Mouse (Mus musculus) brain, adult 2 months (tissue): ENCODE measurements around the gene Kcnk6.
"Not testable (repeated sequence)": the region's sequence is repeated elsewhere in the genome, so short reads cannot be mapped to it uniquely, and the experiment has no call there.

Experiments used
- DNase-seq: peaks from one replicate; pipeline ENCODE4 v3.0.0; 2011; ENCODE audit warnings: low read depth, low spot score

Gene Kcnk6

DNA sequence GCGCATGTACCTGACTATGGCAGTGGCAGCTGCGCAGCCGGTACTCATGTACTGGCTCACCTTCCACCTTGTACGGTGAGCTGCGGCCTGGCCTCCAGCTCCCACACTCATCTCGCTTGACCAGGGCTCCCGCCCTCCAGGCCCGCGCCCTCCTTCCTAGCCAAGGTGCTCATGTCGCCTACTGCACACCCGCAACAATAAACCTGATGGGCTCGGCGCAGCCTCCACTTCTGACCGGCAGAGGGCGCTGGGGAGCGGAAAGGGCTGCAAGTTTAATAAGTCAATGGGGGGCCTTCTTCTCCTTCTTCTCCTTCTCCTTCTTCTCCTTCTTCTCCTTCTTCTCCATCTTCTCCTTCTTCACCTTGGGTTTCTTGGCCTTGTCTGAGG lies 15.0 kb upstream of the Kcnk6 start:
- peak; percentile 74 for DNase-seq

DNA sequence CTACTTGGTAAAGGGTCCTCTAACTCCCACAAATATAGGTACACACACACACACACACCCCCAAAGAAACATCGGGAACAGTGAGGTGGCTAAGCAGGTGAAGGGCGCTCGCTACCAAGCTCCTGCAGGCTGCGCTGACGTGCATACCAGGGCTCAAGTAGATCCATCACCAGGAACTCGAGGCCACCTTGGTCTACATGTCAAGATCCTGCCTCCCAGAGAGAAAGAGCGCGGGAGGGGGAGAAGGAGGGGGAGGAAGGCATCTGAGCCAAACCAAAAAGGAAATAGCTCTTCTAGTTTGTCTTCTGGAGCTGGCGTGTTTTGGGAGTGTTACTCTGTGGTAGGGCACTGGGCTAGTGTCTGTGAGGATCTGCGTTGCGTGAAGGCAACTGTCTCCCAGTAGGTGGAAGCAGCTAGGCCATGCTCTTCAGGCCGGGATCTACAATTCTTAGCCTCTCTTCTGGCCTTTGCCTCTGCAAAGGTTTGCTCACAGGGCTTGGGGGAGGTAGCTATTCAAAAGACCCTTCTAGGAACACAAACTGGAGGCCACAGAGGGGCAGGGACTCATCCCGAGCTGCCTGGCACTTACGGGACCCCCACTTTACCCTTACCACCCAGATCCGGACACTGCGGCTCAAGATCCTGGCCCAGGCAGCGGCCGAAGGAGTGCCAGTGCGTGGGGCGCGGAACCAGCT lies 14.5 kb upstream of the Kcnk6 start:
- no peak for DNase-seq

DNA sequence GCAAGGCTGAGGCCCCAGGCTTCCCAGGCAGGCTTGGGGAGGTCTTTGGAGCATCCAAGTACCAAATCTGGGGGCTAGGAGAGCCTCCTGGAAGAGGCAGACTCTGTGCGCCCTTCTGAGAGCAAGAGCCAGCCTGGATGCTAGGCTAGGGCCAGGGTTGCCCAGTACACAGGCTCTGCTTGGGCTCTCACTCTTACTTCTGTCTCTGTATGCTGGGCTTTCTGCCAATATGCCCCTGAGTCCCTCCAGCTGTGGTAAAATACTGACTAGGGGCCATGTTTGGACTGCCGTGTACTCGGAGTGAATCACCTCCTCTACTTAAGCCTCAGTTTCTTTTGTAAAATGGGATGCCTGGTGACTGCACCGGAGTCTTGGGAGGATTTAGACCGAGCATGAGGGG lies 13.7 kb upstream of the Kcnk6 start:
- no peak for DNase-seq

DNA sequence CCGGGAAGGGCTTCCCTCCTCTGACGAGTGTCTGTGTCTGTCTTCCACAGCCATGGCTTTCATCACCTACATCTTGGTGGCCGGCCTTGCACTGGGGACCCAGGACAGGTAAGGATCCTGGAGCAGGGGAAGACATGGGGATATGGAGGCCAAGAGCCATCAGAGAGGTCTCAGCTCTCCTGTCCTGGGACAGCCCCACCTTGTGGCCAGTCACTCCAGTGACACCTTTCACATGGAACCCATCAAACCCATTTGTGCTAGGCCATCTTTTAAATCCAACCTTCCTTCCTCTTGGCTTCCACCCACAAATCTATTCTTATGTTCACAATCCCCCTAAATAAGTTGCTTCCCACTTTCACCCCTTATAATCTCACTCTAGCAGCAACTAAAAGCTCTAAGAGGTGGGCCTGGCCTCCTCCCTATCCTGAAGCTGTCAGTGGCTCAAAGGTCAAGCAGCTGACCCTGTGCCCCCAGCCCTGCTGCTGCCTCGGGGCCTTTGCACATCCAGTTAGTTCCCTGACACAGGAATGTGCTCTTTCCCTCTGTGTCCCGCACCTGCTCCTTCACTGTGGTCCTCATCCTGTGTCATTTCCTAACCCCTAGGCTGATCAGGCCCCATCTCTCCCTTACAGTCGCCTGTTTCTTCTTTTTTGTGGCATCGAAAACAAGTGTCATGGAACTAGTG lies 12.6 kb upstream of the Kcnk6 start:
- no peak for DNase-seq

DNA sequence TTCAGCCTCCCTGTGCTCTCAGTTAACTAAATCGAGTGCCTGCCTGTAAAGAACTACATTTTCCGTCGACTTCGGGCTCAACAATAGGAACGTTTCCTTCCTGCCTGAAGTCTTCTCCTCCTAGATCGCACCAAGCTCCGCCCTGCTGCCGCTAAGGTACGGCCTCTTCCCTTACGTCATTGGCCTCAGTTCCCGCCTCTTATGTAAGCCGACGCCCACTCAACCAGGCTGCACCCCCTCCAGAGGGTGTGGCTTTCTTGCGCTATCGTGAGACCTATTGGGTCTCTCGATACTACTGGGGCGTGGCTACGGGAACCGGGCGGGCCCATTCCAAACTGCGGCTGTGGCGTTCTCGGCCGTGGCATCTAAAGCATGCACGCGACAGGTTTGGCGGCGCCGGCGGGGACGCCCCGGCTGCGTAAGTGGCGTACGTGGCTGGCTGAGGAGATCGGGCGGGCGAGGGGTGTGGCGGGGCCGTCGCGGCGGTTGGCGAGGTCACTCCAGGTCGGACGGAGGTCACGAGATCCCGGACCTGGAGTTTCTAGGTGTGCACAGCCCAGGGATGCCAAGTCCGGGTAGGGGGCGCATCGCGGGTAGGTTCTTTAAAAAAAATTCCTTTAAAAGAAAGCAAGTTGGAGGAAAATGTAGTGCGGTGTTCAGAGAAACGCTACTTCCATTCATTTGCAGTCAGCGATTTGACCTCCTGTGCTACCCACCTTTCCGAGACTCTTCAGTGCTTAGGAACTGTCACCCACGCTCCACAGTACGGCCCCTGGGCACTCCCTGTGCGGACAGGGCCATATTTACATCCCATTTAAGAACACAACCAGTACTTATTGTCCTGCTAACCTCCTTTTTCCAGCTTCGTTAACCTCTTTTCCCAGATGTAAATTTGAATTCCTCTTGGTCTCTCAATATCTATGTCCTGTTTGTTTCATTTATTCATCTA lies 6.0 kb upstream of the Kcnk6 start, which contains the start of gene Yif1b:
Yif1b (plus strand) TSS at position 311 of the 949 bp plus-strand sequence.
- DNase-seq = peak; percentile 100

DNA sequence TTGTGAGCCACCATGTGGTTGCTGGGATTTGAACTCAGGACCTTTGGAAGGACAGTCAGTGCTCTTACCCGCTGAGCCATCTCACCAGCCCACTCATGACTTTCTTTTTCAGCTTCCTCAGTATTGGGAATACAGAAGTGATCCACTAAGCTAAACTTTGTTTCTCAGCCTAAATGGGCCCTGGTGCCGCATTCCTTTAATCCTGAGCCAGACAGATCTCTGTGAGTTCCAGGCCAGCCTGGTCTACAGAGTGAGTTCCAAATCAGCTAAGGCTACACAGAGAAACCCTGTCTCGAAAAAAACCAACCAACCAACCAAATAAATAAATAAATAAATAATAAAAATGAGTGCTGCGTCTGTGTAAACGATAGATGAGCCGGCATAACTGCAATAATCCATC lies 5.3 kb upstream of the Kcnk6 start:
- not testable (repeated sequence) for DNase-seq

DNA sequence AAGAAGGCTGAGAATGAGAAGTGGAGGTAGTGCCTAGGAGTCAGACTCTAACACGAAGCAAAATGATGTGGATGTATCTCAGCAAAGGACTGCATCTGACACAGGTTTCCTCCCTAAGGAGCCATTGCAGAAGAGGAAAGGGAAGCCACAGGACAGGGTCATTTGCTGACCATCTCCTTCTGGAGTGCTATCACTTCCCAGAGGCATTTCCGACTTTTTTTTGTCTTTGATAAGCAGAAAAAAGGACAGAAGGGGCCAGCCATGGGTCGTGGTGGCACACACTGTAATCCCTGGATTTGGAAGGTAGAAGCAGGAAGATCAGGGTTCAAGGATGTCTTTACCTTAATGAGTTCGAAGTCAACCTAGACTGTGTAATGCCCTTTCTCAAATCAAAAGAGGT lies 4.3 kb upstream of the Kcnk6 start:
- no peak for DNase-seq

DNA sequence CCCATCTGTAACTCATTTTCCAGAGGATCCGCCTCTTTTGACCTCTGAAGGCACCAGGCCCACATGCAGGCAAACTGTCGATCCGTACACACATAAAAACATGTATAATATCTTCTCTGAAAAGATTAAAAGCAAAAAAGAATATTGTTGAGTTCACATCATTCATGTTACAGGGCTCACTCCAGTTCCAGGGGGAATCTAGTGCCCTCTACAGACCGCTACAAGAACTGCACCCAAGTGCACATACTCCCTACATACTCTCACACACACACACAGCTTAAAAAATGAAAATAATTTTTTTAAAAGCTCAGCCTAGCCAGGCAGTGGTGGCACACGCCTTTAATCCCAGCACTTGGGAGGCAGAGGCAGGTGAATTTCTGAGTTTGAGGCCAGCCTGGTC lies 2.3 kb upstream of the Kcnk6 start:
- DNase-seq = no peak

DNA sequence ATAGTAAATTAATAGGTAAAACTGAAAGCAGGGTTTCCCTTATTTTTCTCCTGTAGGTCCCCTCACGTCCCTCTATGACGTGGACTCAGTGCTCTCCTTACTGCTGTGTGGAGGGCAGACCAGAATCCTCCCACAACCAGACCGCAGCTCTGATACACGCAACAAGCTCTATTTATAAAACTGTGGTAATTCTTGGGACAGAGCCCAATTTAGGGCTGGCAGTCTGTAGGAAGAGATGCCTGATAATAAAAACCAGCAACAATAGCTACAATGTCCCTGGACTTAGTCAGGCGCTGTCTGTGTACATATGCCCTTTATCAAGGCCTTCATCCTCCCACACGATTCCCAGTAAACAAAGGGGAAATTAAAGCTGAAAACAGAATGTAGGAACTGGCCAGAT lies 1.4 kb upstream of the Kcnk6 start:
- peak; percentile 80 for DNase-seq

DNA sequence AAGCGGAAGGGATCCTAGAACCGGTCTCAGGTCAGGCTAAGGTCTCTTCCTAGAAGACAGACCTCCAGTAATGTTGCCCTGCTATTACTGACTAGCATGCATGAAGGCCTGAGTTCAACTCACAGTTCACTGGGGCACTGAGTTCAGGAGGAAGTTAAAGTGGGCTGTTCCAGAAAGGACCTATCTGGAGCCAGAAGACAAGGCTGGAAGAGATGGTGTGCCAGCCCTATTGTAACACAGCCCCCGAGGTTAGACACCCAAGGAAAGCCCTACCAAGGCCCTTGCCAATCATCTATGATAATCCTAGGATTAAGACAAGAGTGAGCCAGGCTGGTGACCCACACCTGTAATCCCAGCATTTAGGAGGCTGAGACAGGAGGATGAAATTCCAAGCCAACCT lies 798 bp downstream of the Kcnk6 start:
- no peak for DNase-seq

DNA sequence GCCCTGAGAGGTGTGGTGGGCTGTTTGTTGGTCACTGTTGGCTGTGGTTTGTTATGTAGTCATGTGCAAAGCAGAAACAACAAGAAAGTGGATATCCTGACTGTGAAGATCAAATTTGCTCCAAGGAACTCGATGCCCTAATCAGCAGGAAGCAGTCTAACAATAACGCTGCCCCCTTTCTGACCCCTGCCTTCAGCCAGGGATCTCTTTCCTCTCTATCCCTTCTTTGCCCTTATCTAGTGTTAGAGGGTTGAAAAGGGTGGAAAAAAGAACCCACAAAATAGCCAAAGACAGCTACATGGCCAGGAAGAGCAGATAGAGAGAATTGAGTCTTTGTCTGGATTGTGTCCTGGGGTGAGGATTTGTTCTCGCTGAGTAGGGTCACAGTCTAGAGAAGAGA lies 1.8 kb downstream of the Kcnk6 start:
- no peak for DNase-seq

DNA sequence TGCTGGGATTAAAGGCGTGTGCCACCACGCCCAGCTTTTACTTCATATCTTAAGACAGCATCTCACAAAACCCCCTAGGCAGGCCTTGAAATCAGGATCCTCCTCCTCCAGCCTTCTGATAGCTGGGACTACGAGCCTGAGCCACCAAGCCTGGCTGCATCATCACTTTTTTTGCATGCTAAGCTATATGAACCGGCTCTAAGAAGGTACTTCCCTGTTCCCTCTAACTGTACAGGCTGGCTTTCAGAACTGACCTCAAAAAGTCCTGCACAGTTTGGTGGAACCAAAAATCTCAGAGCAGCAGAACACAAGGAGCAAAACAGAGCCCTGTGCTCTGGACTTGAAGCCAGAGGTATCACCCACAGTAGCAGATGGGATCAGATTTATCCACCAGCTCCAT lies 4.1 kb downstream of the Kcnk6 start:
- no peak for DNase-seq

DNA sequence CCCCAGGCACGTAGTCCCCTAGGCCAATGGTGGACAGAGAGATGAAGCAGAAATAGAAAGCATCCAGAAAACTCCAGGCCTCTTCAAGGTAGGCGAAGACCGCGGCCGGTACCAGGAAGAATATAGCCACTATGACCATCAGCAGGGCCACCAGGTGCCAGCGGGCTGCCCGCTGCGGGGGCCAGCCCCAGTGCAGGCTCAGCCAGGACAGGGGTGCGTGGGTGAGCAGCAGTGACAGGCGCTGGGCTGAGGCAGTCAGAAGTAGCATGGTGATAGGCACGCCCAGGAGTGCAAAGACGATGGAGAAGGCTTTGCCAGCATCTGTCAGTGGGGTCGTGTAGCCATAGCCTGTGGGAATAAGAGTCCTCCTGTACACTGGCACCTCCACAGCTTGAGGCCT lies 6.8 kb downstream of the Kcnk6 start:
- no peak for DNase-seq

DNA sequence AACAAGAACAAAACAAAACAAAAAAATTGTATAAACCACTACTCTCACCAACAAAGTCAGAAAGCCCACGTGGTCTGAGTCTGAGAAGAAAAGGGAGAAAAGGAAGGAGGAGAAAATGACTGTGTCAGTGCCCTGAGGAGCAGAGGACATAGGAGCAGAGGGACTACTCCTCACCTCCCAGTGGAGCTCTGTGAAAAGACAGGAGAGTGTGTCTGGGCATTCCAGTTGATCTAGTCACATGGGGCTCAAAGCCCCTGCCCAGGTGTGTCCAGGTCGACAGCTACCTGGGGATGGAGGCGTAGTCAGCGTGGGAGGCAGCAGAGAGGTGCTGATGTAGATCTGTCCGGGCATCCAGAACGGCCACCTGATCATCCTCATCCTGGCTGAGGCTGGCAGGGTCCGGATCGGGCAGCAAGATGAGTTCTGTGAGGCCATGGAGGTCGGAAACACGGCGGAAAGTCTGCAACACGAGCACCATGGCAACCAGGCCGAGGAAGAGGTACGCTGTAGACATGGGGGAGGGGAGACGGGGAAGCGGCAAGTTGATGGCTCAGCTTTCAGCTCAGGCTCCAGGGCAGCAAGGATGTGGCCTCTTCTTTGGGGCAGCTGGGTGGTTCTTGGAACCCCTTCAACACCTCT lies 7.4 kb downstream of the Kcnk6 start:
- DNase-seq = peak; percentile 56

DNA sequence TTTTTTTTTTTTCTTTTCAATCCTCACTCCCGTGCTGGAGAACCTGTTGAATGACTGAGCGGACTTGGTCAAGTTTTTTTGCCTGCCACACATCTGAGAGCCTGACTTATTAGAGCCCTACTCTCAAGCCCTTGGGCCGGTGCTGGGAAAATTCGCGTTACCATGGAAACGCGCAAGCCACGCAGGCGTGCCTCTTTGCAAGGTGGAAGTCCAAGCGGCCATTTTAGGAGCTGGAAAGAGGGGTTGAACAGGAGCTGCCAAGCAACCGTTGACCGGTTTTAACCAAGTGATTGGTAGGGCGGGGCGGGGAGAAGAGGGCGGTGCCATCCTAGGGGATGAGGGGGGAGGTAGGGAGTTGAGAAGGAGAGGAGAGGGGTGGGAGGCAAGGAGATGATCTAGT lies 17.5 kb downstream of the Kcnk6 start:
- no peak for DNase-seq

DNA sequence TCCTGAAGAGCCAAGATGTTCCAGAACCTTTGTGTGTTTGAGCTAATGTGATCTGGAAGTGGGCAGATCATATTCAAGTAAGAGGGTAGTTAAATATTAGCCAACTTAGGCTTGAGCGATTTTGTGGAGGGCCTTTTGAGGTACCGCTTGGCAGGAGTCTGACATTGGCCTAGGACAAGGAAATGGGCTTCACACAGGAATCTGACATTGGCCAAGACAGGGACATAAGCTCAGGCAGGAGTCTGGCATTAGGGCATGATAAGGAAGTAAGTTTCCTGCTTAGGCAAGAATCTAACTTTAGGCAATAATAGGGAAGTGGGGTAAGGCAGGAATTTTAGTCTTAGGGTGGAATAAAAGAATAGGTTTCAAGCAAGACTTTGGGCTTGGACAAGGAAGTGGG lies 18.1 kb downstream of the Kcnk6 start:
- DNase-seq = no peak

DNA sequence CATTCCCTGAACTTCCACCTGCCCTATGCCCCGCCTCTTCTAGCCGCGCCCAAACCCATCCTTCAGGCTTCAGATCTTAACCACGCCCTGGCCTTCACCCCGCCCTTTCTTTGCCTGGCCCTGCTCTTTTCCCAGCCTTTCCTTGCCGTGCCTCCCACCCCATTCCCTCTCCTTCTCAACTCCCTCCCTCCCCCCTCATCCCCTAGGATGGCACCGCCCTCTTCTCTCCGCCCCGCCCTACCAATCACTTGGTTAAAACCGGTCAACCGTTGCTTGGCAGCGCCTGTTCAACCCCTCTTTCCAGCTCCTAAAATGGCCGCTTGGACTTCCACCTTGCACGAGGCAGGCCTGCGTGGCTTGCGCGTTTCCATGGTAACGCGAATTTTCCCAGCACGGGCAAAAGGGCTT lies 18.6 kb downstream of the Kcnk6 start, which contains the start of gene Catsperg1:
Catsperg1 (minus strand) TSS at position 361 of the 408 bp plus-strand sequence.
- peak; percentile 65 for DNase-seq

DNA sequence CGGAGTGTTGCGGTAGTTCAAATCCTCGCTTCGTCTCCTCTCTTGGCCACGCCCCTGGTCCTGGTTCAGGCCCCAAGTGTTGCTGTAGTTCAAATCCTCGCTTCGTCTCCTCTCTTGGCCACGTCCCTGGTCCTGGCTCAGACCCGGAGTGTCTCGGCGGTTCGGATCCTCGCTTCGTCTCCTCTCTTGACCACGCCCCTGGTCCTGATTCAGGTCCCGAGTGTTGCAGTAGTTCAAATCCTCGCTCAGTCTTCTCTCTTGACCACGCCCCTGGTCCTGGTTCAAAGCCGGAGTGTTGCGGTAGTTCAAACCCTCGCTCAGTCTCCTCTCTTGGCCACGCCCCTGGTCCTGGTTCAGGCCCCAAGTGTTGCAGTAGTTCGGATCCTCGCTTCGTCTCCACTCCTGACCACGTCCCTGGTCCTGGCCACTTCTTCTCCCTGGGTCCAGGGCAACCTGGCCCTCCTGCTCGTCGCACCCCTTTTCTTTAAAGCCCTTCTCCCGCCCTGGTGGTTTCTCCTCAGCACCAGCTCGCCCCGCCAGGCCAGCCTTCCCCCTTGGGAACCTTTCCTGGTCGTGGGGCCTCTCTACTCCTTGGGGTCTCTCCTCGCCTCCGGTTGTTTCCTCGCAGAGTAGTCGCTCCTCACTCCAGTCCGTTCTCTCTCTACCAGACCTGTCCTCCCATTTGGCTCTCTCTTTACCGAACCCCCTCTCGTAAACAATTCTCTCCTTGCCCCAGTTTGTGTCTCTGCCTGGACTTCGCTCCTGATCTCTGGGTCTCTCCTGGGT lies 19.3 kb downstream of the Kcnk6 start:
- DNase-seq = not testable (repeated sequence)

DNA sequence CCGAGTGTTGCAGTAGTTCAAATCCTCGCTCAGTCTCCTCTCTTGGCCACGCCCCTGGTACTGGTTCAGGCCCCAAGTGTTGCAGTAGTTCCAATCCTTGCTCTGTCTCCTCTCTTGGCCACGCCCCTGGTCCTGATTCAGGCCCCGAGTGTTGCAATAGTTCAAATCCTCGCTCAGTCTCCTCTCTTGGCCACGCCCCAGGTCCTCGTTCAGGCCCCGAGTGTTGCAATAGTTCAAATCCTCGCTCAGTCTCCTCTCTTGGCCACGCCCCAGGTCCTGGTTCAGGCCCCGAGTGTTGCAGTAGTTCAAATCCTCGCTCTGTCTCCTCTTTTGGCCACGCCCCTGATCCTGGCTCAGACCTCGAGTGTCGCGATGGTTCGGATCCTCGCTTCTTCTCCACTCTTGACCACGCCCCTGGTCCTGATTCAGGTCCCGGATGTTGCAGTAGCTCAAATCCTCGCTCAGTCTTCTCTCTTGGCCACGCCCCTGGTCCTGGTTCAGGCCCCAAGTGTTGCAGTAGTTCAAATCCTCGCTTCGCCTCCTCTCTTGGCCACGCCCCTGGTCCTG lies 20.0 kb downstream of the Kcnk6 start:
- no peak for DNase-seq

DNA sequence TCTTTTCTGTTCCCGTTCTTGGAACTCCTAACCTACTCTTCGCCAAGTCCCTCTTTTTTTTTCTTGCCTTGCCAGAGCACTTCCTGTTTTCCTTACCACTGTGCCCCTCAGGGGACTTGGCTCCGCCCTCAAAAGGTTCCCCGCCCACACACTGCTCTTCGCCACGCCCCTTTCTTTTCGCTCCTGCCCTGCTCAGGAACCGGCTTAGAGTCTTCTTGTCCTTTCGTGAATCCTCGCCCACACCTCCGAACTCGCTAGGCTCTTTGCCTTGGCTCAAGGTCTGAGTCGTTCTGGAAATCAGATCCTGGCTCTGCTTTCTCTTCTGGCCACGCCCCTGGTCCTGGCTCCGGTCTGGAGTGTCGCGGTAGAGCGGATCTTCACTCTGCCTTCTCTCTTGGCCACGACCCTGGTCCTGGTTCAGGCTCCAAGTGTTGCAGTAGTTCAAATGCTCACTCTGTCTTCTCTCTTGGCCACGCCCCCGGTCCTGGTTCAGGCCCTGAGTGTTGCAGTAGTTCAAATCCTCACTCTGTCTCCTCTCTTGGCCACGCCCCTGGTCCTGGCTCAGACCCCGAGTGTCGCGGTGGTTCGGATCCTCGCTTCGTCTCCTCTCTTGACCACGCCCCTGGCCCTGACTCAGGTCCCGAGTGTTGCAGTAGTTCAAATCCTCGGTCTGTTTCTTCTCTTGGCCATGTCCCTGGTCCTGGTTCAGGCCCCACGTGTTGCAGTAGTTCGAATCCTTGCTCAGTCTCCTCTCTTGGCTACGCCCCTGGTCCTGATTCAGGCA lies 20.7 kb downstream of the Kcnk6 start:
- peak; percentile 58 for DNase-seq
